Mouse (Mus musculus) induced T-regulatory cell, adult 2 months (primary cell): ENCODE measurements around the gene Sohlh2.

Source experiments
- DNase-seq: peaks from one replicate; pipeline ENCODE4 v3.0.0-alpha.2; 2012; ENCODE audit warnings: low read depth

The Sohlh2 gene

DNA sequence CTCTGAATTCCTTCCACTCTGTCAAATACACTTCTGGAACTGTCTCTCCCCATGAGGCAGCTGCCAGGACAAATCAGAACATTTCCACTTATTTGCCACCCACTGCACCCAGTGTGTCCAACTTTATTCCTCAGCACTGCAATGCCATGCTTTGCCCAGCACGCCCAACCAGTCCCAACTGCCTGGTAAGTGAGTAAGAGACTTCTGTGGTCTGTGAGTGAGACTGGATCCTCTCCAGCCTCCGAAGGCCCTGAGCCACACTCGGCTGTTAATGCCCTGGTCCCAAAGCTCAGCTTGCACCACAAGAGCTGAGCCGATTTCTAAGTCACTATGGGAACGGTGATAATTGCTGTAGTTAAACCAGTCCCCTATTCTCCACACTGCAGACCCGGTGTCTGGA is 25.8 kb downstream of the Sohlh2 start:
- no peak for DNase-seq

DNA sequence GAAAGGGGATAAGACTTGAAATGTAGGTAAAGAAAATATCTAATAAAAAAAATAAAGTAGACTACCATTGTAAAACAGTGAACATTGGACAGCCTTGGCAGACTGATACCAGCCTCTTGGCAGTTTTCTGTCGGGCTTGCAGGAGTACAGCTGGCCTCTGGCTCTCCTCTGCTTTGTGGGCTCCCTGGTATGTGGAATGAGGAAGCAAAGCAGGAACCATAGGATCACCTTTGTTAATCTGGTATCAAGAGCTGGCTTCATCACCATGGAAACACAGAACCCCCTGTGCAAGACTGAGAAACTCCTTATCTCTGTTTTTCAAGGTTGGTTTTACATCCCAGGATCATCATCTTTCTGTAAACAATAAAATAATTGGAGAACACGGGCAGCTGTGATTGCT is 30.4 kb downstream of the Sohlh2 start:
- no peak for DNase-seq

DNA sequence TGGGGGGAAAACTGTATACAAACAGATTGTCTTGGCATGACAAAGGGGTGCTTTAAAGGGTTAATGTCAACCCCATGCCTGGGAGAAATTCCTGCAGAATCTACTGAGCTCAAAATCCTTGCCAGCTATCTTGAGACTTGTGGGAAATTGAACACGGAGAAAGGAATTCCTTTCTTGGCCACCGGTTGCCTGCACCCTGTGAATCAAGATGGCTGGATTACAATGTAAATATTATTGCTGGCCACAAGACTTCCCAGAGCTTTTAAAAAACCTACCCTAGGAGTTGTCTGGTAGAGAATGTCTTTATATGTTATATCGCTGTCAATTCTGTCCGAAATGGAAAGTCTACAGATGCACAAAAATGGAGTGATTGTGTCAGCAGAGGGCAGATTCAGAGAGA is 32.0 kb downstream of the Sohlh2 start:
- no peak for DNase-seq

DNA sequence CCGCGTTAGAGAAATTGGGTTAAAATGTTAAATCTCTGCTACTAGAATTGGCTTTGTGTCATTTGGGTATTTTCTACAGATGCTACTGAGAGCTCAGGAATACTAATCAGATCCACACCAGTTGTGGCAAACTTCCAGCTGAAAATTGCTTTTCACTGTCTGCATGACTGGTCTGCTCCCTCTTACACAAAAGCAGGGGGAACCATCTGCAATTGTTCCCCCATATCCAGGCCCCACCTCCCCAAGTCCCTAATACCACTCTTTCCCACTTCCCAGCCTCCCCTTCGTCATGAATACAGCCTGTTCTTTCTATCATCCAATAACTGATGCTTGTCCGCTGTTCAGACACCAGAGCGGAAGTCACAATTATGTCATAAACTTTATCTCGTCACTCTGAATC is 32.6 kb downstream of the Sohlh2 start:
- no peak for DNase-seq

DNA sequence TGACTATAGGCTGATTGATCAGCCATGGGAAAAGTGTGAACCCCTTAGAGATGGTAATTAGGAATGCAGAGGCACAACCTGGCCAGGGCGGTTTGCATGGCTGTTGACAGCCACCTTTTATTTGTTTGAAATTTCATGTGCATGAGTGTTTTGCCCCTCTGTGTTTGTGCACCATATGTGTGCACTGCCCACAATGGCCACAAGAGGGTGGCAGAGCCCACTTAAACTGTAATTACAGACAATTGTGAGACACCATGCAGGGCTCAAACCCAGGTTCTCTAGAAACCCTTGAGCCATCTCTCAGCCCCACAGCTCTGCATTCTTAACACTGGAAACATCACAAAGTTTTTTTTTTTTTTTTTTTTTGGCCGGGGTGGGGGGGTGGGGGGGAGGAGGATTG is 40.7 kb downstream of the Sohlh2 start:
- no peak for DNase-seq

DNA sequence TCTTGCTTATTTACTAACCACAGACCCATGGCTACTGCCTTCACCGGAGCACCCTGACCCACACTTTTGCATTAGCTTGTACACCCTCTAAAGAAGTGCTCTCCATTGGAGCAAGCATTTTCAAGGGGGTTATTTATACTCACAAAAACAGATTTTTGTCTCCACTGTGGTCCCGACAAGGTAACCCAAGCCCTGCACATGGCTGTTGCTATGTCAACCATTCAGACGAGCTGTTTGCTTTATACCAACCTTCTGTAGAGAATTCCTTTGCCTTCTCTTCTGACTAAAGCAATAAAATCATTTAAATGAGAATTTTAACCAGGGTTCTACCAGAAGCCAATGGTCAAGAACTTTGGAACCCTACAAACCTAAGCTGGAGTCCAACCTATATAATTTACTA is 42.0 kb downstream of the Sohlh2 start:
- DNase-seq = no peak

DNA sequence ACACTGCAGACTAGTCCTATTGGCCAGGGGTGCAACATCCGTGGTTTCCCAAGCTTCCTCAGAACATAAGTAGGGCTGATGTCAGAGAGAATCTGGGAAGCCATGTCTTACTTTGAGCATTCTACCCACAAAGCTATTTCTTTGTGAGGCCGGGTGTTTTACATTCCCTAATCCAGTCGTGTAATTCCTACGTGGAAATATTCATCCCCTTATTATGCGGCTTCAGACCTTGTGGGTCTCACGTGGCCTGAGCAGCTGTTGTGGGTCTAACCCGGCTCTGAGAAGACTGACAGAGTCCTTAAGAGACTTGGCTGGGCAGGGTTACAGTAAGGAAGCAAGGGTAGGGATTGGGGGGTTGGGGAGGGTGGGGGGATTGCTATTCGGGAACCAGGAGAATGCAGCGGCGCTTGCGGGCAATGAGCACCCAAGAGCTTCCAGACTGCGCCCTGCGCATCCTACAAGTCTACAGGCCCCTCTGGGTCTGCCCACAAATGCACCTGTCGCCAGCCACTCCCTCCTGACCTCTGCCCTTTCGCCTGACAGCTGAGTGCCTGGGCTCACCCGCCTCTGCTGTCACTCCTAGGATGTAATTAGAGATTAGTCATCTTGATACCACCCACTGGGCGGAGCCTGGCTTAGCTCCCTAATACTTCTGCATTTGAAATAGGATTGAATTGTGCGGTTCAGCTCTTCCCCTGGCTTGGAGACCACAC is 44.8 kb downstream of the Sohlh2 start:
- no peak for DNase-seq

DNA sequence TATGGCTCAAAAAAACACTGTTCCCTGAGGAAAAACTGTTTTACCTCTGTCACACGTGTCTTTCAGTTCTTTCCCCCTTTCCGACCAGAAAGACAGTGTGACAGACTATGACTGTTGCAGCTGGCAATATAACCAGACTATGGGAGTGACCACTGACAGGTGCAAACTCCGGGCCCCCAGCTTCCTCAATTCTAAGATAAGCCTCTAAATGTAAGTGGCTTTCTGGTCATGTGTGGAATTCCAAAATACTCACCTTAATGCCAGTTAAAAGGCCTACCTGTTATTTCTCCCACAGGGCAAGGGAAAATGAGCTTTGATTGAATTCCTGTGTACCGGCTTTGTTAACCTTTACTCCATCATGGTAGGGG is 45.4 kb downstream of the Sohlh2 start:
- DNase-seq = no peak

DNA sequence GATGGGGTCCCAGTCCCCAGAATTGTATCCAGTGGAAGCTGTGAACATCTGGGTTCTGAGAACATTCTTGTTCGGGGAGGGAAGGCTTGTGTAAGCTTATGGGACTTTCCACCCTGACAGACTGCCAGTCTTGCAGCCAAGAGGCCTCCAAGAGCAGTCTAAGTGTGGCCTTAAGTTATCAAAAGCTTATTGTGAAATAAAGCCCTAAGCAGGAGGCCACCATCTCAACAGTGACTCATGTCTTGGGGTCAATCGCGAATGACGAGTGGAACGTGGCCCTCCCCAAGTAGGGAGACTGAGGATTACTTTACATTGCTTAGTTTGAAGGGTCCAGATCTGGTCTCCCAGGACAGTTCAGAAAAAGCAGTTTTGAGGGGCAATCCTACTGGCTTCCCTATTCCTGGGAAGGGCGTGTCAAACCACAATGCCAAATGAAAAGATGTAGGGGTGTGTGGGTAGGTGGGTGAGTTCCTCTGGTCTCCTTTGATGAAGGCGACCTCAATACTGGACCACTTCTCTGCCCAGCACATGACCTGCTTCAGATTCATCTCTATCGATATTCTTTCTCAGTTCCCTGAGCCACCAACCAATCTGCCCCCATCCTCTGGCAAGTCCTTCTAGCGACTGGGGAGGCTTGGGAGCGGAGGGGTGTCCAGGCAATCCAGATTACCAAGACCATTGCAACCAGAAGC is 60.0 kb downstream of the Sohlh2 start, which contains the start of gene Dclk1:
Gene Dclk1 (plus strand): TSS at position 635 of the 692 bp plus-strand sequence.
- no peak for DNase-seq

DNA sequence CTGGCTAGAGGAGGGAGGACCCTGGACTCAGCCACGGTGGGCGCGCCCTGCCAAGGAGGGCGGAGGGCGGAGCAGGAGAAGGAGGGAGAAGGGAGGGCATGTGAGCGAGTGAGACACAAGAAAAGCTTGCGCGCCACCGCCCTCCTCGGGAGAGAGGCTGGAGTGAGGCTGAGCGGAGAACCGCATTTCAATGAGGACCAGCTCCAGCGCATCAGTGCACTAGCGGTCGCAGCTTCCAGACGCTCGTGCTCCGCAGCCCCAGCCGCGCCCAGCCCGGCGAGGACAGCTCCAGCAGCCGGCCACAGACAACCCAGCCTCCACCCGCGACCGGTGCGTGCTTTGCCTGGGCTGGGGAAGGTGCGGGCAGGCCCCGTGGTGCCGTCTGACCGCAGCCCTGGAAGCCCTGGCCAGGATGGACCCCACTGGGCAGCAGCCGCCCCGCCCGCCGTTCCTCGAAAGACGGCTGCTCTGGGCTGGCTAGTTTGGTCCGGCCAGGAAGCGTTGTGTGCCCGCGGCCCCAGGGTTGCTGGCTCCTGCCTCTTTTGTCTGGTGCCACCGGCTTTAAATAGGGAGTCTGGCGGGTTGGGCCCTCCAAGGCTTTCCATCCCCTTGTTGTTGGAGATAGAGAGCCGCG is 60.7 kb downstream of the Sohlh2 start:
- DNase-seq = no peak

DNA sequence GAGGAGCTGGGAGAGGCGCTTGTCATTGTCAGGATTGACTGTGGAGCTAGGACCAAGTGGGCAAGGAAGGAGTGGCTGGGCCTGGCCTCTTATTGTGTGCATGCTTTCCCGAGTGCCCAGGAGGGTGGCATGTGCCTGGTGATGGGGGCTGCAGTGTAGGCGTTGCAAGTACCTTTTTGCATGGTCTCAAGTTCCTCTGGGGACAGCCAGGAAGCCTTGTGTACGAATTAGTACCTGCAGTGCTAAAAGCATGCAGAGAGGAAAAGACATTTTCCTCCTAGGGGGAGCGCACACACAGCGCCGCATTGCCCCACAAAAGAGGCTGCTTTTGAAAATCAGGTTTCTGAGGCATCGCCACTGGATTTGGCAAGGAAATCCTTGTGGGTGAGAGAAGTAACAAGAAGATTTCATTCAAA is 61.2 kb downstream of the Sohlh2 start:
- no peak for DNase-seq

DNA sequence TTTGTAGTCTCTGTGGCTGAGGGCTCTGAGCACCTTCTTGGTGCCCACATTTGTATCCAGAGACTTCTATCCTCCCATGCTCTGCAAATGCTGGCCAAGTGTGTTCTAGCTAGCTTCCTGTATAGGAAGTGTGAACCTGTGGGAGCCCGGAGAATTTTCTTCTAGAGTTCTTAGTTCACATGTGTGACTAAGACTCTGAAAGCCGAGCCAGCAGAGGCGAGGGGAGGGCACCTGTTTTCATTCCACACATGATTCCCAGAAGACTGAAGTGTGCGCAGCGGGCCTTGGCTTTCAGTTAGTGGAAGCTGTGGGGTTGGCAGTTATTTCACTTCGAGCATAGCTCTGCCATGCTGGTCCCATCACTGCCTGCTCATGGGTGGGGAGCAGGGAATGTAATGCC is 62.3 kb downstream of the Sohlh2 start:
- no peak for DNase-seq

DNA sequence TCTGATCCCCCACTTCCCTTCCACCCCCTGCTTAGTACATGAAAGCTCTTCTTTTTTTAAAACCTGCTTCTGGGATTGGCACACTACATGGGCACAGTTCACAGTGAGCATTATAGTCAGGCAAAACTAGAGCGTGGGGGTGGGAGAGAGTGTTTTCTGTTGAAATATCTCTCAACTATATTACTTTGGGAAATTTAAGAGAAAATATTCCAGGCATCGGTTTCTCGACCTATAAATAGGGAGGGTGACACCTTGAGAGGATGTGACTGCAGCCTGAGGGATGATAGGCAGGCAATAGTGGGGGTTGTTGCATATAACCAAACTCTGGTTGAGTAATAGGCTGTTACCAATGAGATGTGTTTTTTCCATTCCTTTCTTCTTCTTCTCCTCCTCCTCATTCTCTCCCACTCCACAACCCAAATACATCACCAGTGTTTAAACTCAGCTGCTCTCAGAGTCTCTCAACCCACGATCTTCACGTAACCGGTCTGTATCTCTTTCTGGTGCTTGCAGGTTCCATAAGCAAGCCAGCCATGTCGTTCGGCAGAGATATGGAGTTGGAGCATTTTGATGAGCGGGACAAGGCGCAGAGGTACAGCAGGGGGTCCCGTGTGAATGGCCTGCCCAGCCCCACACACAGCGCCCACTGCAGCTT is 64.9 kb downstream of the Sohlh2 start:
- DNase-seq = no peak

DNA sequence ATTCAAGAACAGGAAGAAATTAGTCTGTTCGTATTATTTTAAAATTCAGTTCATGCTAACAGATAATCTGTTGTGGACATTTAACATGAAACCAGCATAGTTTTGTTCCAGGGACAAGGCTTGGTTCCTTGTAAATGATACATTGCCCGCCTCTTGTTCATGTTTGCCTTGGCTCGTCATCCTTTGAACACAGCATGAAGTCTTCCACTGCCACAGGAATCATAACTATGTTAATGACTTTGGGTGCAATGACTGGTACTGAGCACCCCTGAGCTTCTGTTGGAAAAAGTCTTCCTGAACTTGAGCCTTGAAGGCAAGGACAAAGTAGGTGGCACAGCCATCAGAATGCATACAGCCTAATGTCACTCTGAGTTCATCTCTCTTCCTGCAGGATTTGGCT is 66.2 kb downstream of the Sohlh2 start:
- no peak for DNase-seq

DNA sequence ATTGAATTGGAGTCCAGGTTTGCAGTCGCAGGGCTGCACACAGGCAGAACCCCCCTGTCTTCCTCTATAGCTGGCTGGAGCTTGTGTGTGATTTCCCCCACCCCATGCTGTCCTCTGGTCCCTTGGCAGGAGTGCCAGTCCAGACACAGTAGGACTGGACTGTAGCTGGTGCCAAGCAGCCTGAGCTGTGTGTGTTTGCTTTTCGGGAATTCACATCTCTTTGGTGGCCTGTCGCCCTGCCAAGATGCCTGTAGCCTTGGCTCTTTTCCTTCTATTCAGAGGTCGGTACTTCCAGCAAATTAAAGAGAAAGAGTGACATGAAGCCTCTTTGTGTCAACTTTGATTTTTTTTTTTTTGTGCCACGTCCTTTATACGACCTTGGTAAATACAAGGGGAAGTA is 66.7 kb downstream of the Sohlh2 start:
- DNase-seq = no peak

DNA sequence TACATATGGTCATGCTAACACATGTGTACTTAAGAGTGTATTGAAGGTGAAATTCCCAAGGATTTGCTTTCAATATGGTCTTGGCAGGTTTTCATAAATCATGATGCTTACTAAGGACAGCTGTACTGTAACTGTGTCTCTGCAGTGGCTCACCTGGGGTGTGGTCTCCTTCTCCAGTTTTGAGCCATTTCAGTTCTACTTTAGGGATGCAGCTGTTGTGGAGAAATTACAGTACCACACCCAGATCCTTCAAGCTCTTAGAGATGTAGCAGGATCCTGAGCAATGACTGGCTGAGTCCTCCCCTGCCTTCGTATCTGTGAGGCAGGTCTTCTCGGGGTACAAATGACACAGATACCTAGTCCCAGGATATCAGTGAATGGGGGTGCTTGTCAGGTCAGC is 68.8 kb downstream of the Sohlh2 start:
- no peak for DNase-seq
